Mouse (Mus musculus) neural tube, embryonic 11.5 days (tissue): ENCODE results near the gene Csk. TPM values are rescaled to one million over a fixed set of nuclear protein-coding genes. Genes with fewer than 3 reads are reported as not detected.

Experiments used
- ATAC-seq: fragments of 200-750 bp; cut with Nextera tagmentation; 2 replicates; pipeline ENCODE4 v1.8.0; 2017; ENCODE audit warnings: moderate number of reproducible peaks, mild to moderate bottlenecking, moderate TSS enrichment, moderate library complexity; ENCODE audit not compliant: insufficient read depth, low FRiP score, low TSS enrichment
- DNase-seq: peaks from one replicate; pipeline ENCODE4 v3.0.0-alpha.2; 2015; ENCODE audit warnings: low spot score
- H3K27ac ChIP-seq: fragments of 300-500 bp; sonication (generic); 2 replicates; pipeline ENCODE4 v1.5.1; 2014; ENCODE audit warnings: low read depth, mild to moderate bottlenecking, low read length
- H3K27me3 ChIP-seq: fragments of 300-500 bp; sonication (generic); 2 replicates; pipeline ENCODE4 v1.6.1; 2014; ENCODE audit warnings: mild to moderate bottlenecking, low read length, mixed read lengths; ENCODE audit not compliant: control insufficient read depth, insufficient read depth
- H3K36me3 ChIP-seq: fragments of 300-500 bp; sonication (generic); 2 replicates; pipeline ENCODE4 v1.6.1; 2014; ENCODE audit warnings: mild to moderate bottlenecking, low read length, moderate library complexity, mixed read lengths; ENCODE audit not compliant: control insufficient read depth, insufficient read depth
- H3K4me1 ChIP-seq: fragments of 300-500 bp; sonication (generic); 2 replicates; pipeline ENCODE4 v1.6.1; 2014; ENCODE audit warnings: low read length, mixed read lengths; ENCODE audit not compliant: control insufficient read depth, insufficient read depth
- H3K4me2 ChIP-seq: fragments of 300-500 bp; sonication (generic); 2 replicates; pipeline ENCODE4 v1.6.1; 2014; ENCODE audit warnings: low read depth, mild to moderate bottlenecking, moderate library complexity
- H3K4me3 ChIP-seq: fragments of 300-500 bp; sonication (generic); 2 replicates; pipeline ENCODE4 v1.5.1; 2014; ENCODE audit warnings: low read depth, low read length
- H3K9ac ChIP-seq: fragments of 300-500 bp; sonication (generic); 2 replicates; pipeline ENCODE4 v1.6.1; 2014; ENCODE audit warnings: mild to moderate bottlenecking, low read length
- H3K9me3 ChIP-seq: fragments of 300-500 bp; sonication (generic); 2 replicates; pipeline ENCODE4 v1.6.1; 2016; ENCODE audit warnings: low read length; ENCODE audit not compliant: control insufficient read depth
- WGBS: fragments of 180-500 bp; shearing (Covaris S2); extraction: QIAGEN DNeasy Blood & Tissue Kit; methylation state at CpG from one replicate; pipeline ENCODE4 v1.1.7; 2014; 5-methylcytosine and 5-hydroxymethylcytosine counted together
- polyA plus RNA-seq: library from polyadenylated mRNA; unstranded; fragments of >200 nt; fragmentation: Nextera tagmentation; extraction: Ambion mirVana; gene quantifications from 2 replicates; pipeline ENCODE4 v1.2.1, GENCODE M21; 2014

The Csk gene
- polyA plus RNA-seq, 1 experiment from 2014 or later = 35.2 TPM

- Histone ChIP-seq H3K9me3 (no peaks in the 10 kb centered on the region), H3K27me3 (no peaks in the 10 kb centered on the region), H3K4me2 (no peak overlapping the region), H3K4me1 (no peaks in the 10 kb centered on the region), H3K4me3 (no peak overlapping the region), H3K36me3 (no peaks in the 10 kb centered on the region), H3K9ac (no peak overlapping the region), H3K27ac (no peak overlapping the region)
- 86% methylated on average over 5 of the region's 5 CpGs for WGBS
- DNase-seq = no peak
- no peak for ATAC-seq
Observed at GRCm38 (mm10) chr9:57686011-57686410, 32.6 kb upstream of the Csk start.

DNA sequence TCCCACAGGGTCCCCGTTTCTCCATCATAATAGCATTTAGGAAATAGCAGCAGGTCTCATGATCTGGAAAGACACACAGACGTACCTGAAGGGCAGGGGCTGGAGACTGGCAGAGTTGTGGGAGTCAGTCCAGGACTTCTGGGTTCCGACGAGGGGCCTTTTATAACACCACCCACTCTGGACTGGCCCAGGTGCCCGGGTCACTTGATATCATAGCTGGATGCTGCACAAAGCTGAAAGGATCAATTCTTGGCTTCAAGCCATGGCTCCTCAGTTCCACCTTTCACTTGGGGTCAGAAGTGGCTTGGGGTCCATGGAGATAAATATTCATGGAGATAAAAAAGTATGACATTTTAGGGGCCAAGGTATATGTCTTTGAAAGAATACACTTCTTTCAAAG lies 30.1 kb upstream of the Csk start, which contains the start of gene Cyp1a2:
Gene Cyp1a2, minus strand, starts transcription at position 184 of the 400 bp plus-strand sequence.
- H3K27ac ChIP-seq = no peak within 1 kb of the TSS
- H3K4me3 ChIP-seq = no peak within 1 kb of the TSS
- DNase-seq = no peak
- H3K36me3 ChIP-seq = no peaks in the 10 kb centered on the region
- 75% methylated on average over 5 of the region's 5 CpGs for WGBS
- ATAC-seq = no peak
- H3K4me2 ChIP-seq = no peak within 1 kb of the TSS
- H3K27me3 ChIP-seq = no peaks in the 10 kb centered on the region
- H3K4me1 ChIP-seq = no peaks in the 10 kb centered on the region
- H3K9ac ChIP-seq = no peak within 1 kb of the TSS
- no peaks in the 10 kb centered on the region for H3K9me3 ChIP-seq

GRCm38 (mm10) chr9:57681411-57681810 lies 28.0 kb upstream of the Csk start:
- no peaks in the 10 kb centered on the region for H3K27me3 ChIP-seq
- WGBS = 85% methylated on average over 10 of the region's 10 CpGs

GRCm38 (mm10) chr9:57671500-57671899 lies 18.1 kb upstream of the Csk start:
- H3K27me3 ChIP-seq = no peaks in the 10 kb centered on the region

More at GRCm38 (mm10) chr9:57681411-57681810, 28.0 kb upstream of the Csk start:
- H3K9ac ChIP-seq = no peak overlapping the region
- no peak overlapping the region for H3K27ac ChIP-seq
- DNase-seq (no peak), ATAC-seq (no peak)
- no peaks in the 10 kb centered on the region for H3K4me1 ChIP-seq
- no peak overlapping the region for H3K4me2 ChIP-seq
- H3K4me3 ChIP-seq = no peak overlapping the region
- no peaks in the 10 kb centered on the region for H3K9me3 ChIP-seq
- H3K36me3 ChIP-seq = no peaks in the 10 kb centered on the region

DNA sequence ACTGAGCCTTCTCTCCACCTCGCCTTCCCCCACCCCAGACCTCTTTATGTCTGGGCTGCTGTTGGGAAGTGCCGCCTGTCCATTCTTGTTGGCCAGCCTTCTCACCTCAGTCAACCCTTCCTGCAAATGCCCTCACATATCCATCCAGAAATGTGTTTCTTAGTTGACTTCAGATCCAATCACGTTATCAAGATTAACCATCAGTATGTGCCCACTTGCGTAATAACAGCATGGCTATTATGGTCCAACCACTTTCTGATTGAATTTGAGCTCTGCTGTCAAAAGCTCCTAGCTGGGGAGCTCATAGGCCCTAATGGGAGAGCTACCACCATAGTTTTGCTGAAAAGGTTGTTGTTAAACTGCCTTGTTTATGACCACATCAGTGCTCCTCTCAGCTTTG lies 17.6 kb upstream of the Csk start:
- no peaks in the 10 kb centered on the region for H3K36me3 ChIP-seq
- no peak for ATAC-seq
- no peak overlapping the region for H3K27ac ChIP-seq
- H3K9me3 ChIP-seq = no peaks in the 10 kb centered on the region
- no peaks in the 10 kb centered on the region for H3K27me3 ChIP-seq
- no peak for DNase-seq
- WGBS = 94% methylated on average over 4 of the region's 4 CpGs
- H3K9ac ChIP-seq = no peak overlapping the region
- H3K4me1 ChIP-seq = no peaks in the 10 kb centered on the region
- H3K4me3 ChIP-seq = no peak overlapping the region
- H3K4me2 ChIP-seq = no peak overlapping the region

More at GRCm38 (mm10) chr9:57671500-57671899, 18.1 kb upstream of the Csk start:
- WGBS = 85% methylated on average over 5 of the region's 5 CpGs
- H3K4me2 ChIP-seq = no peak overlapping the region
- H3K4me3 ChIP-seq = no peak overlapping the region
- DNase-seq (no peak), ATAC-seq (no peak)
- H3K36me3 ChIP-seq = no peaks in the 10 kb centered on the region
- H3K27ac ChIP-seq = no peak overlapping the region
- no peak overlapping the region for H3K9ac ChIP-seq
- no peaks in the 10 kb centered on the region for H3K9me3 ChIP-seq
- H3K4me1 ChIP-seq = no peaks in the 10 kb centered on the region

- no peak overlapping the region for H3K9ac ChIP-seq
- DNase-seq = no peak
- no peak overlapping the region for H3K4me3 ChIP-seq
- H3K27me3 ChIP-seq = no peaks in the 10 kb centered on the region
- no peak overlapping the region for H3K27ac ChIP-seq
- H3K36me3 ChIP-seq = no peaks in the 10 kb centered on the region
- ATAC-seq = no peak
- no peaks in the 10 kb centered on the region for H3K9me3 ChIP-seq
- no peak overlapping the region for H3K4me2 ChIP-seq
- H3K4me1 ChIP-seq = no peaks in the 10 kb centered on the region
- WGBS = 84% methylated on average over 3 of the region's 3 CpGs
Observed at GRCm38 (mm10) chr9:57669566-57669965, 16.1 kb upstream of the Csk start.

DNA sequence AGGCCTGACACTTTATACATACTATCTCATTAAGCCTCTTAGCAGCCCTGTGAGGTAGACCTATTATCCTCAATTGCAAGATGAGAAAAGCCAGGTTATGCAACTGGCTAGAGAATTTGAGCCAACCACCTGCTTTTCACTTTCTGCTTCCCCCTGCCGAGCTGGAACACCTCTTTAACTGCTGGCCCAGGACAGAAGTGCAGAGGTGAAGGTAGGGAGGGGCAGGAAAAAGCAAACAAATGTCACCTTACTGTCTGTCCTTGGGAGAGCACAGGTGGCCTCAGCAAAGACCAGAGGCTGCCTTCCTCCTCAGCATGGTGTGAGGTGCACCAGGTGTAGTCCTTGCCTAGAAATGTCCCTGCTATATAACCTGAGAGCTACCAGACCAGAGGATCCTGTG lies 14.8 kb upstream of the Csk start:
- Histone ChIP-seq H3K9ac (no peak overlapping the region), H3K27me3 (no peaks in the 10 kb centered on the region), H3K4me1 (no peaks in the 10 kb centered on the region), H3K27ac (no peak overlapping the region), H3K36me3 (no peaks in the 10 kb centered on the region), H3K9me3 (no peaks in the 10 kb centered on the region), H3K4me2 (no peak overlapping the region), H3K4me3 (no peak overlapping the region)
- DNase-seq = no peak
- ATAC-seq = no peak
- WGBS = 45% methylated on average over 1 of the region's 1 CpGs

- Histone ChIP-seq H3K4me3 (no peak overlapping the region), H3K4me2 (no peak overlapping the region), H3K27me3 (no peaks in the 10 kb centered on the region), H3K4me1 (no peaks in the 10 kb centered on the region), H3K9ac (no peak overlapping the region), H3K27ac (no peak overlapping the region), H3K9me3 (no peaks in the 10 kb centered on the region), H3K36me3 (no peaks in the 10 kb centered on the region)
- DNase-seq = no peak
- ATAC-seq = no peak
- WGBS = 62% methylated on average over 11 of the region's 11 CpGs
Observed at GRCm38 (mm10) chr9:57667817-57668216, 14.4 kb upstream of the Csk start.

- ATAC-seq = no peak
- H3K4me1 ChIP-seq = no peaks in the 10 kb centered on the region
- WGBS = 74% methylated on average over 3 of the region's 3 CpGs
- H3K9ac ChIP-seq = no peak overlapping the region
- H3K36me3 ChIP-seq = no peaks in the 10 kb centered on the region
- H3K4me2 ChIP-seq = no peak overlapping the region
- H3K9me3 ChIP-seq = no peaks in the 10 kb centered on the region
- no peaks in the 10 kb centered on the region for H3K27me3 ChIP-seq
- H3K4me3 ChIP-seq = no peak overlapping the region
- DNase-seq = no peak
- no peak overlapping the region for H3K27ac ChIP-seq
Observed at GRCm38 (mm10) chr9:57667136-57667535, 13.7 kb upstream of the Csk start.
